Mouse (Mus musculus) retina, embryonic 14.5 days (tissue): Measurements from ENCODE around the gene Pum1.

Source experiments
- DNase-seq: peaks from one replicate; pipeline ENCODE4 v3.0.0-alpha.2; 2015; ENCODE audit warnings: low spot score

The Pum1 gene

DNA sequence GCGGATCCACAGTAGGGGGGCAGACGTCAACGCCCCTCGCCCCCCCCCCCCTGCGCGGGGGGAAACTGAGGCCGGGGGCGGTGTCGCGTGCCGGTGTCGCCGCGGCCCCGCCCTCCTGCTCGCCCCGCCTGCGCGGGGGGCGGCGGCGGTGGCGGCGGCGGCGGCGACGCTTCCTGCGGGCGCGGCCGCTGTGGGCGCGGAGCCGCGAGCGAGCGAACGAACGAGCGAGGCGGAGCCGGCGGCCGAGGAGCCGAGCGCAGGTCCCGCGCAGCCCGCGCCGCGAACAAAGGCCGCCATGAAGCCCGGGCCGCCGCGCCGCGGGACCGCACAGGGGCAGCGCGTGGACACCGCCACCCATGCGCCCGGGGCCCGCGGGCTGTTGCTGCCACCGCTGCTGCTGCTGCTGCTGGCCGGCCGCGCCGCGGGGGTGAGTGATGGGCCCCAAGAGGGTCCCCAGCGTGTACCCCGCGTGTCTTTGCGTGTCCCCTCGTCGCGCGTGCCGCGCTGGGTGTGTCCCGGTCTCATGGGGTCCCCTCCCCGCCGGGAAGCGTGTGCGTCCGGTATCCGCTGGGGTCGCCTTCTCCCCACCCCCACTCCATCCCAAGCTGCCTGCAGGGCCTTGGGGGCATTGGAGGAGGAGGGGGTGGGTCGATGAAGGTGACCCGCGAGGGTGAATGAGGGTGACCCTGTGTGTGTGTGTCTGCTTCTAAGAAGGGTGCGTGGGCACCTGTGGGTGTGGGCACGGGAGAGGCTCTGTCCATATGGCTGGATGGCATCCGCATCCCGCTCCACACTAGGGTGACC, 129.5 kb downstream of the Pum1 start, which contains the start of gene Sdc3:
Gene Sdc3 (plus strand): TSS at position 162 of the 804 bp plus-strand sequence.
- peak; percentile 59 for DNase-seq

DNA sequence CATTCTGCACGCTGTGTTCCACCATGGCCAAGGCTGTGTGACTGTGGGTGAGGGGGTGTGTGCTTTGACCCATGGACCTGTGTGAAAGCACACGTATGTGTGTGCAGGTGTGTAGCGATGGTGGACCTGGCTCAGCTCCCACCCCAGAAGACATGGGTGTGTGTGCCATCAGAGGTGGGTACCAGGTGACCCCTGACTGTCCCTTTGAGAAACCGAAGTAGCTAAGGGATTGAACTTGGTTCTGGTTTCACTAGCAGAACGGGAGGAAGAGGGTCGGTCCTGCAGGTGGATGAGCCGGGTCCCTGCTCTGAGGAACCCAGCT, 130.0 kb downstream of the Pum1 start:
- DNase-seq, result no peak

DNA sequence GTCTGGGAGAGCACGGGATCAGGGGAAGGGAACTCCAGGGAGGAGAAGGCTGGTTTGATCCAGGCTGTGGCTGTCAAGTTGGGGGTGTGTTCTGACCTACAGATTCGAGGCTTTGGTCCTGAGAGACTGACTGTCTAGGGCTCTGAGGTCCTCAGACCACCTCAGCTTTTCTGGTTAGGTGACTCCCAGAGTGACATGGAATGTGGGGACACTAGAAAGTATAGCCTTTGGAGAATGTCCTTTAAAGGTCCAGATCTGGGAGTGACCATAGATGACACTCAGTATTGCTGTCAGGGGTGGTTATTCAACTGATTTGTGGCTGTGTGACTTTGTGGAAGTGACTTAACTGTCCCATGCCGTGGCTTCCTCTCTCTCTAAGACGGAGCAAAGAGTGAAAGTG, 131.7 kb downstream of the Pum1 start:
- DNase-seq, result no peak

DNA sequence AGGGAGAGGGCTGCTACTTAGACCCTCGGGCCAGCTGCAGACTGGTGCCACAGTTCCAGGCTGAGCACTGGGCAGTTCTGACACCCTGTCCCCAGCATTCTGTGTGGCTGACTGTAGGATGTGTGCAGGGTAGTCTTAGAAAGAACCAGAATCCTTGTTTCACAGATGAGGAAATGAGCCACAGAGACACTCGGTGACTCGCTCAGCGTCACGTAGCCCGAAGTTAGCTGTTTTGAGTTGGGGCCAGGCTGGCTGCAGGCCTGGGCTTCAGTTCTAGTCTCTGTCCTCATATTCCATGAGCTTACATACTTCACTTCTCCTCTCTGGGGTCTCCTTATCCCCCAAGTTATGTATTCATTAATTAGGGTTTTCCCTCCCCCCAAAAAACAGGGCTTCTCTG, 132.8 kb downstream of the Pum1 start:
- DNase-seq, result no peak

DNA sequence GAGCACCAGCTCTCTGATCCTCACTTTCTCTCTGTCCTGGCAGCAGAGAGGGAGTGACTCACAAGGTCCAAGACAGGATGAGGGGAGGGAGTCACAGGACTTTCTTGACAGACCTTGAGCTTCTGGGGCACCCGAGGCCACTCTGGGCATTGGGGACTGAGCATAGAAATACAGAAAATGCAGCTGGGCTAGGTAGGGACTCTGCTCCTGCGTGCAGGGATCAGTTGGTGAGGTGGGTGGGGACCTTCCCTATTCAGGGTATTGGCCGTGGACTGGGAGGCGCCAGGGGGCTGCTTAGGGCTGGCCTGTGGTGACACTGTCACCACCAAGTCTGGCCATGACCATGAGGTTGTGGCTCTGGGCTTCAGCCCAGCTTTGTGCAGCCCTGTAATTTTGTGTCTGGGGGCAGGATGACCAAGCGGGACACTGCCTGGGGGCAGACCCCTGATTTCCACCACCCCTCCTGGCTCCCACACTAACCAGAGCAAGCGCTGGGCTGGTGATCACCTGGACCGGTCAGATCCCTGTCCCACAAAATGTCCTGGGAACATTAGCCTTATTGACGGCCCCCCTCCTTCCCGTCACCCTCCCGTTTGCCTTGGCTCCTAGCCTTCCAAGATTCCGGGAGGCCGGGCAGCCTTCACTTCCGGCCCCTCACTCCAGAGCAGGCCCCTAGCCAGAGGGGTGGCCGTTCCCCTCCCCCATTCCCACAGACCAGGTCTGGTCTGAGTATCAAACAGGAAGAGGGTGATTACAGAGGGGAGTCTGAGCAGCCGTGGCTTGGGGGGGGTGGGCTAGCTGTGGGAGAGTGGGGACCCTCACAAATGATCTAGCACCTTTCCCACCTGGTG, 134.3 kb downstream of the Pum1 start:
- DNase-seq, result no peak

DNA sequence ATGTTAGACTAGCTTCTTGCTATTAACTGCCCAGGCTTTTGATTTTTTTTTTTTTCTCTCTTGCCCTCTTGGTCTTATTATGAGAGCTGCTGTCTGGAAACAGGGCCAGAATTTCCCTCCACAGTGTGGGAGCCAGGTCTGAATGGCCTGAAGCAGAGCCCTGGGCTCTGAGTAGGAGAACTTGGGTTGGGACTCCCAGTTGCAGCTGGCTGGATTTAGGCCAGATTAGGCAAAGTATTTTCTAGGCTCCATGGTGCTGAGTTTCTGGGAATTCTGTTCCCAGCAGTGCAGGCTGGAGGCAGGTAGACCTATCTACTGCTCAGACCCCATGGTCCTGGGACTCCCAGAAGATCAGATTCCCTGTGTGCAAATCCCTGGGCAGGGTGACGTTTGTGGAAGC, 135.3 kb downstream of the Pum1 start:
- no peak for DNase-seq

DNA sequence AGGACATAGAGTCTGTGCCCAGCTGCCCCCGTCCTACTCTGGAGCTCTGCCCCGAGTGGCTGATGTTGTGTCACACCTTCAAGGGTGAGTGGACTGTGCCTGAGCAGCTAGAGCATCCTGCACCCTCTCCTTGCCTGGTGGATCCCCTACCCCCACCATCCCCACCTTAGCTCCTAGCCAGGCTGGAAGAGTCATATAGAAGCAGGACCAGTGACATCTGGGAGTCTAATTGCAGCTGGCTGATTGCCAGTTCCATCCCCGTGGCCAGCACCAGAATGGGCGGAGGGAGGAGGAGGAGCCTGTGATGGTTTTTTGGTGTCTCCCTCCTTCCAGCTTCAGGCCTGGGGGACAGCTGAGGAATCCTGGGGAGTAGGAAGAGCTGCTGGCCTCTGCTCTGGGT, 136.0 kb downstream of the Pum1 start:
- no peak for DNase-seq

DNA sequence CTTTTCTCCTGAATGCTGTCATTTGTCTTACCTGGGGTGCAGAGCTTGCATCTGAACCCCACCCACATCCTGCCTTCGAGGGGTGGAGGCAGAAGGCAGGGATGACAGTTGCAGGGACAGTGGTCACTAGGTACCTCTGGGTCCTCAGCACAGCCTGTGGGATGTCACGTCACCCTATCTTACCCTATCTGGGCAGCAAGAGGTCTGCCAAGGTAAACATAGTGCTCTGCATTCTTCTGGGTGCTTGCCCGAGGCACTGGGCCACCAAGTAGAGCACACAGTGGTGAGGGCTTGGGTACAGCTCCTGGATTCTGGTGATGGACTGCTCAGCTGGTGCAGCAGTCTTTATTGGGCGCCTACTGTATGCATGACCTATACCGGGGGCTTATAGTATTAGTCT, 136.5 kb downstream of the Pum1 start:
- no peak for DNase-seq

GRCm38 (mm10) chr4:130800147-130800546, 137.0 kb downstream of the Pum1 start:
- no peak for DNase-seq

DNA sequence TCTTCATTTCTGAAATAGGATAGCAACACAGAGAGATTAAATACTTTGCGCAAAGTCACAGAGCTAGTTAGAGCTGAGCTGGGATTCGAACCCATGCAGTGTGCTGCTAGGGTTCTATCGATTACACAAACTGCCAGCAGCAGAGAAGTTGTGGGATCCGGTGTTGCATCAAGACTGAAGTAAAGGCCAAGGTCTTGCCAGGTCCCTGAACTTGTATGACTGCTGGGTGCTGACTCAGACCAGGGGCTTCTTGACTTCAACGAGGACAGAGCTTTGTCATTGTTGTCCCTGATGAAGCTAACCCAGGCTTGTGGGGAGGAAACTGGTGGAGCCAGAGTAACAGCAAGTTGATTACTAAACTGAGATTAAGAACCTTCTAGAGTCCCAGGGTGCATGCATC, 138.1 kb downstream of the Pum1 start:
- no peak for DNase-seq

DNA sequence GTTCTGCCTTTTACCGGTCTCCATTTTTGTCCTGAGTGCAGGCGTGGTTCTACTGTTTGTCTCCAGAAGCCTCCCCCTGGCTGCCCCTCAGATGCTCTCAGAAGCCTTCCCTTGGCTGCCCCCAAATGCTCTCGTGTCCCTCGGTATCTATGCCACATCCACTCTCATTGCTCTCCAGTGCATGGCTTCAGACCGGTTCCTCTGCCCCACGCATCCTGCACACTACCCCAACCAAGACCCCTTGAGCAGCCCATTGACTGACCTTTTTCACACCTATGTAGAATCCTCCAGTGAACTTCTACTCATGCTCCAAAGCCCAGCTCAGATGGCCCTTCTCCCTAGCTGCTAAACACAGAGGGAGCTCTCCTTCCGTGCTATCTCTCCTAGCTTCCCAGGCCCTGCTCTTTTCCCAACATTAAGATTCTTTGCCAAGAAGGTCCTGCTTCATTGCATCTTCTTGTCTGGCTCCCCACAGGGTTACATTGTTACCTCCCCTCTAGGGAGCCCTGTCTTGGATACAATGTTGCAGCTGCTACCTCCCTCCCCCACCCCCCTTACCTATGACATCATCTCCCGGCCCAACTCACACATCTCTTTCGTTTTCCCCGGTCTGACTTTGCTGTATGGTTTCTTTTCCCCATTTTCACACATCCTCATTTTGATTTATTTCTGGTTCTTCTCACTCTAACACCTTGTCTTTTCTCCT, 138.7 kb downstream of the Pum1 start:
- no peak for DNase-seq

- no peak for DNase-seq
These were observed 140.5 kb downstream of the Pum1 start for GRCm38 (mm10) chr4:130803591-130803990.

DNA sequence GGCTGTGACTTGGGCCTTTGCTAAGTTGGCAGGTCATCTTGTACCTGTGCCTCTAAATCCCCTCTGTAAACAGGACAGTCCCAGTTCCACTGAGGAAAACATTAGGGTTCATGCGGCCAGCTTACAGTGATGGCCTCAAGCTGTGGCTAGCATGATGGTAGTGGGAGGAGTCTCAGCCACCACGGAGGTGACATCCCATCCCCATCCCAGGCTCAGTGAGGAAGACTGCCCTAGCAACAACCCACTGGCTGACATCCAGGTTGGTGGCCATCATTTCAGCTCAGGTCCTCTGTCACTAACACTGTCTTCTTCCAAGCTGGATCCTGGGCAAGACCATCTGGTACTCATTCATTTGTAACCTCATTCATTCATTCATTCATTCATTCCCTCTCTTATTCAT, 141.2 kb downstream of the Pum1 start:
- no peak for DNase-seq

DNA sequence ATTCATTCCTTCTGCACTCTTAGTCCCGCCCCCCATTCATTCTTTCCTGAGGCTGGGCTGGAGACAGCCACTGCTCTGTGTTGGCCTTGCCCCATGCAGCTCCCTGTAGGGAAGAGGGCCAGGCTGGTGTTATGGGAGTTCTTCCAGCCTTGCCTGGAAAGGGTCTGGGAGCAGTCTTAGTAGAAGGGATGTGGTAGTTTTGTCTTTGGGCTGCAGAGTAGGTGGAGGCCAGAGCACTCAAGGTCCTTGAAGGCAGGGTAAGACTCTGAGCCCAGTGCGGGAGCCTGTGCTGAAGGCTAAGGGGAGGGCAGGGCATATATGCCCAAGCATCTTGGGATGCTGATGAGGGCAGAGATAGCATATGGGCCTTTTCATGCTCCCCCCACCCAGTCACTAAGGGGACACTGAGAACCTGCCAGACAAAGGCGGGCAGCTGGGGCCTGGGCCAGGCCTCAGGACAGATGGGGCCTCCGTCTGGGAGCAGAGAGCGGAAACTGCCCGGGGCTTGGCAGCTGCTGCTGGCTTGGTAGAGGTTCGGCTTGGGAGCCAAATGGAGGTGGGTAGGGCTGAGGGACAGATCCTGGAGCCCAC, 141.7 kb downstream of the Pum1 start:
- DNase-seq, result peak; percentile 77

DNA sequence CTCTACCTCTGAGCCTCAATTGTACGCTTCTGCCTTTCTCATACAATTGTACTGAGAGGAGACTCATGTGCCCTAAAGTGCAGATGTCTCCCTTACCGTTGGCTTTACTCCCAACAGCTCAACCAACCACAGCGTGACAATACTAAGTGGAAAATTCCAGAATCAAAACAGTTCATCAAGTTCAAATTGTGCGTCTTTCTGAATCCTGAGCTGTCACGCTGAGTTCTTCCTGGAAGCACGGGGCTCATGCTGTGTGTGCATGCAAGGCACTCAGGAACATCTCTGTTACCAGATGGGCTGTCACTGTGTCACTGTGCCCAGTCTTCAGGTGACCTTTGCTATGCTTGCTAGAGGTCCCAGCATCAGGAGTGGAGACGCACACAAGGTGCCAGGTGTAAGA, 142.6 kb downstream of the Pum1 start:
- no peak for DNase-seq

DNA sequence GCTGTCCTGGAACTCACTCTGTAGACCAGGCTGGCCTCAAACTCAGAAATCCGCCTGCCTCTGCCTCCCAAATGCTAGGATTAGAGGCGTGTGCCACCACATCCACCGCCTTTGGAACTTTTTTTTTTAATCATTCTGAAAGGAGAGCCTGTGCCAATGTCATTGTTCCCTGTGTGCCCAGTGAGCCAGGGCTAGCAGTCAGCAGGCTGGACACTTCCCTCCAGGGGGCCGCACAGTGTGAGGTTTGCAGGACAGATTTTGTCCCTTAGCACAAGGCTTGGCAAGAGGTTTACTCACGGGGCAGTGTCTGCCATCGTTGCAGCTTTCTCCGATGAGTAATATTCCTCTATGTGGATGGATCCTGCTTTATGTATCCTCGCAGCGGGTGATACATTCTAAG, 143.6 kb downstream of the Pum1 start:
- no peak for DNase-seq

- no peak for DNase-seq
These were observed 146.7 kb downstream of the Pum1 start for GRCm38 (mm10) chr4:130809784-130810183.

DNA sequence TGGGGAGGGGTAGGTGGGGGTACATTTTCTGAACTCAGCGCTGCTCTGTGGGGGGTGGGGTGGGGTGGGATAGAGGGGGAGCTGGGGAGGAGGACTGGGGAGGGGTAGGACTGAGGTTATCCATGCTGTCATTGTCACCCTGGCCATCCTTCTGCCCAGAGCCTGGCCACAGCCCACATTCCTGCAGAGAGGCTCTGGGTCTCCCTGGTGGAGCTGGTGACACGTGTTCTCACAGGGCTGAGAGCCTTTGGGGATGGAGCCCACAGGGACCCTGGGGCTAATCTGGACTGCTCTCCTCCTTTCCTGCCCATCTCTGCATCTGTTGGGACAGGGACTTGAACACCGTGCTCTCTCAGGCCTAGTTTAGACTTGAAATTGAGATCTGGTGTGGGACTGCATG, 147.7 kb downstream of the Pum1 start:
- DNase-seq, result no peak

DNA sequence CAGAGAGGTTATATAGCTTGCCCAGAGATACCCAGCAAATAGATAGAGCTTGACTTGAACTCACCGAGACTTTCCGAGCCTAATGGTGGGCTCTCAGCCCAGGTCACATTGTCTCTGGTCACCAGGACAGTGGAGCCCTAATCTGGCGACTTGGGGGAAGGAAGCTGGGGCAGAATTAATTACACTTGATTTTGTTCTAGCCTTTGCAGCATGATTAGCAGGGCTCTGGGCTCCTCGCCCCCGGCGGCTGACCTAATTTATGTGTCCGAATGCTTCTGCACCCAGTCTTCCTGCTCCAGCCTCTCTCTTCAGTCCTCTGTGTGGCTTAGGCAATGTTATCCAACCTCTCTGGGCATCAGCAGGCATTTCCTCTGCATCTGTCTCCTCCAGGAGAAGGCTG, 148.3 kb downstream of the Pum1 start:
- peak; percentile 64 for DNase-seq

DNA sequence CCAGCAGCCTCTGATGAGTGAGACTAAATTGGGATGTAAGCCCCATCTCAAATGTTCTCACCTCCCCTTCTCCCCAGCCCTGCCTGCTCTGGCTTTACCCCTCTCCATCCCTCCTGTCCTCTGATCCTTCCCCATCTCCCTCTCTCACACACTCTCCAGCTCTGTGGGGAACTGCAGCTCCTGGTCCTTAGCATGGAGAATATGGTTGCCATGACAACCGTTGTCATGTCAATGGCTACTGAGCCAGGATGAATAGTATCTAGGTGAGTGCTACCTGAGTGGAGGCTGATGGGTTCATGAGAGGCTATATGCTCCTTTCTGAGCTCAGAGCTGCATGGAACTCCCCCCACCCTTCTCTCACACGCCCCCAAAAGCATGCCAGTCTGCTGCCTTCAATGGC, 150.8 kb downstream of the Pum1 start:
- peak; percentile 55 for DNase-seq

GRCm38 (mm10) chr4:130814742-130815330, 151.7 kb downstream of the Pum1 start:
- no peak for DNase-seq

GRCm38 (mm10) chr4:130815860-130816259, 152.7 kb downstream of the Pum1 start:
- no peak for DNase-seq
